Mouse (Mus musculus) cerebellum, adult 2 months (tissue): ENCODE data around the gene Arhgap10.

Source experiments
- CTCF ChIP-seq: fragments of 200-500 bp; IDR thresholded peaks from 2 replicates; pipeline ENCODE4 v1.5.1; 2011; ENCODE audit warnings: low read depth, mild to moderate bottlenecking, control low read depth, low read length, moderate library complexity, borderline replicate concordance; ENCODE audit not compliant: insufficient read depth
- POLR2A ChIP-seq: fragments of 200-500 bp; IDR thresholded peaks from 2 replicates; pipeline ENCODE4 v1.6.1; 2011; ENCODE audit warnings: low read length, control low read depth, borderline replicate concordance; ENCODE audit not compliant: insufficient read depth

GRCm38 (mm10) chr8:77509044-77509443, 8.7 kb downstream of the Arhgap10 start:
- TF ChIP-seq CTCF (no peak), POLR2A (no peak)
